ENCODE assay signal across 13 mouse cellular contexts in genomic region chr3:89584254-89584653, GRCm38 (mm10).
DNase-seq lines count a peak whose midpoint lies in the region; ATAC-seq lines count a peak whose summit lies in the region.
"Had no signal": no experiment of that assay in that cellular context is flagged by ENCODE, and none has a peak within 500 bp of the region (broad histone marks: within the 10 kb centered on the region; RNA-seq: fewer than 3 reads in every experiment).

No protein-coding gene starts in this region.

- no peaks in the 10 kb centered on the region for H3K9me3 ChIP-seq in hindbrain, embryonic 13.5 days
- no peaks in the 10 kb centered on the region for H3K9me3 ChIP-seq in hindbrain, embryonic 11.5 days (ENCODE audit: control insufficient read depth, low read length)
- H3K9me3 ChIP-seq in midbrain, embryonic 13.5 days, result no peaks in the 10 kb centered on the region
- H3K9me3 ChIP-seq in midbrain, embryonic 10.5 days (replicated peaks), result no peaks in the 10 kb centered on the region
- H3K9me3 ChIP-seq in hindbrain, embryonic 16.5 days (ENCODE audit: control insufficient read depth, low read length), result no peaks in the 10 kb centered on the region
- H3K9me3 ChIP-seq in neural tube, embryonic 15.5 days (replicated peaks), result no peaks in the 10 kb centered on the region
- H3K9me3 ChIP-seq: G1E; liver, embryonic 13.5 days had no signal

- peaks cover 57% of the 10 kb centered on the region for H3K4me1 ChIP-seq in hindbrain, embryonic 13.5 days (replicated peaks)
- H3K4me1 ChIP-seq in hindbrain, embryonic 11.5 days (replicated peaks; ENCODE audit: control insufficient read depth, insufficient read depth, low read length), result no peaks in the 10 kb centered on the region
- H3K4me1 ChIP-seq in midbrain, embryonic 13.5 days (replicated peaks), result peaks cover 37% of the 10 kb centered on the region
- H3K4me1 ChIP-seq in midbrain, embryonic 10.5 days, result peaks cover 30% of the 10 kb centered on the region
- H3K4me1 ChIP-seq in hindbrain, embryonic 16.5 days (ENCODE audit: control insufficient read depth, insufficient read depth, low read depth, low read length), result peaks cover 19% of the 10 kb centered on the region
- peaks cover 52% of the 10 kb centered on the region for H3K4me1 ChIP-seq in neural tube, embryonic 15.5 days

- no peak for DNase-seq in hindbrain, embryonic 11.5 days (ENCODE audit: low spot score)
- no peak for DNase-seq in midbrain, embryonic 10.5 days (ENCODE audit: low spot score)
- DNase-seq in spleen, adult 12 weeks (ENCODE audit: low spot score), result no peak
- DNase-seq: cerebellum, adult 8-10 months; liver, embryonic 13.5 days; thymus, postnatal 14 days had no signal

- H3K9ac ChIP-seq in hindbrain, embryonic 13.5 days, result no peak overlapping the region
- no peak overlapping the region for H3K9ac ChIP-seq in hindbrain, embryonic 11.5 days (ENCODE audit: low read depth, low read length)
- no peak overlapping the region for H3K9ac ChIP-seq in midbrain, embryonic 13.5 days (replicated peaks)
- H3K9ac ChIP-seq in hindbrain, embryonic 16.5 days (ENCODE audit: low read depth, low read length), result no peak overlapping the region
- H3K9ac ChIP-seq in neural tube, embryonic 15.5 days (replicated peaks), result no peak overlapping the region
- H3K9ac ChIP-seq: liver, embryonic 13.5 days had no signal

- no peak overlapping the region for H3K4me3 ChIP-seq in hindbrain, embryonic 13.5 days
- H3K4me3 ChIP-seq in hindbrain, embryonic 11.5 days (ENCODE audit: low read depth, low read length), result no peak overlapping the region
- H3K4me3 ChIP-seq in midbrain, embryonic 13.5 days (replicated peaks), result no peak overlapping the region
- no peak overlapping the region for H3K4me3 ChIP-seq in midbrain, embryonic 10.5 days
- H3K4me3 ChIP-seq in hindbrain, embryonic 16.5 days (ENCODE audit: low read length), result no peak overlapping the region
- no peak overlapping the region for H3K4me3 ChIP-seq in neural tube, embryonic 15.5 days (replicated peaks)
- H3K4me3 ChIP-seq: liver, embryonic 13.5 days had no signal

- no peak; the same call in 1 of the 2 replicates for ATAC-seq in hindbrain, embryonic 13.5 days (ENCODE audit: low FRiP score)
- no peak for ATAC-seq in hindbrain, embryonic 11.5 days (ENCODE audit: low FRiP score)
- no peak for ATAC-seq in midbrain, embryonic 13.5 days
- ATAC-seq in hindbrain, embryonic 16.5 days, result peak; percentile 53; the same call in 1 of the 2 replicates
- peak; percentile 61 for ATAC-seq in neural tube, embryonic 15.5 days (ENCODE audit: low FRiP score)
- ATAC-seq in frontal cortex, adult (ENCODE audit: low TSS enrichment), result no peak
- ATAC-seq: intestine, postnatal 0 days had no signal

- no peaks in the 10 kb centered on the region for H3K27me3 ChIP-seq in hindbrain, embryonic 13.5 days
- no peaks in the 10 kb centered on the region for H3K27me3 ChIP-seq in hindbrain, embryonic 11.5 days (ENCODE audit: control insufficient read depth, insufficient read depth, low read length)
- H3K27me3 ChIP-seq in midbrain, embryonic 13.5 days, result no peaks in the 10 kb centered on the region
- H3K27me3 ChIP-seq in midbrain, embryonic 10.5 days (ENCODE audit: low read depth, poor library complexity, severe bottlenecking), result no peaks in the 10 kb centered on the region
- H3K27me3 ChIP-seq in hindbrain, embryonic 16.5 days (replicated peaks; ENCODE audit: control insufficient read depth, insufficient read depth, low read length), result no peaks in the 10 kb centered on the region
- H3K27me3 ChIP-seq in neural tube, embryonic 15.5 days (replicated peaks), result no peaks in the 10 kb centered on the region

- peak overlapping the region; percentile 56 for H3K27ac ChIP-seq in hindbrain, embryonic 13.5 days
- H3K27ac ChIP-seq in hindbrain, embryonic 11.5 days (ENCODE audit: low read depth, low read length), result no peak overlapping the region
- peak overlapping the region; percentile 14; the same call in 1 of the 2 replicates for H3K27ac ChIP-seq in midbrain, embryonic 13.5 days
- H3K27ac ChIP-seq in midbrain, embryonic 10.5 days (replicated peaks), result no peak overlapping the region
- no peak overlapping the region for H3K27ac ChIP-seq in hindbrain, embryonic 16.5 days (ENCODE audit: low read depth, low read length)
- H3K27ac ChIP-seq in neural tube, embryonic 15.5 days (replicated peaks), result peak overlapping the region; percentile 68
- H3K27ac ChIP-seq: liver, embryonic 13.5 days had no signal

- WGBS in hindbrain, embryonic 13.5 days, result 62% methylated on average over 4 of the region's 4 CpGs
- 71% methylated on average over 4 of the region's 4 CpGs for WGBS in hindbrain, embryonic 11.5 days
- 79% methylated on average over 4 of the region's 4 CpGs for WGBS in midbrain, embryonic 13.5 days
- 85% methylated on average over 4 of the region's 4 CpGs for WGBS in midbrain, embryonic 10.5 days
- 46% methylated on average over 4 of the region's 4 CpGs for WGBS in hindbrain, embryonic 16.5 days
- 36% methylated on average over 4 of the region's 4 CpGs for WGBS in neural tube, embryonic 15.5 days

- no peak overlapping the region for H3K4me2 ChIP-seq in hindbrain, embryonic 13.5 days
- H3K4me2 ChIP-seq in hindbrain, embryonic 11.5 days (replicated peaks; ENCODE audit: low read depth, low read length), result no peak overlapping the region
- no peak overlapping the region for H3K4me2 ChIP-seq in midbrain, embryonic 13.5 days (replicated peaks)
- H3K4me2 ChIP-seq in hindbrain, embryonic 16.5 days (ENCODE audit: low read length), result no peak overlapping the region
- H3K4me2 ChIP-seq in neural tube, embryonic 15.5 days, result no peak overlapping the region
- H3K4me2 ChIP-seq: liver, embryonic 13.5 days had no signal

- H3K36me3 ChIP-seq in hindbrain, embryonic 13.5 days, result no peaks in the 10 kb centered on the region
- H3K36me3 ChIP-seq in hindbrain, embryonic 11.5 days (ENCODE audit: control insufficient read depth, insufficient read depth, low read length), result no peaks in the 10 kb centered on the region
- no peaks in the 10 kb centered on the region for H3K36me3 ChIP-seq in midbrain, embryonic 13.5 days
- H3K36me3 ChIP-seq in midbrain, embryonic 10.5 days, result no peaks in the 10 kb centered on the region
- H3K36me3 ChIP-seq in hindbrain, embryonic 16.5 days (ENCODE audit: control insufficient read depth, insufficient read depth, low read length), result no peaks in the 10 kb centered on the region
- H3K36me3 ChIP-seq in neural tube, embryonic 15.5 days, result no peaks in the 10 kb centered on the region
- H3K36me3 ChIP-seq: G1E; liver, embryonic 13.5 days had no signal

Comparison
In these comparisons a context has a peak if more than half of its experiments do, and no peak if none do; other contexts are left out.
1. ATAC-seq: peak in hindbrain, embryonic 16.5 days (single experiment) and neural tube, embryonic 15.5 days (single experiment); none in hindbrain, embryonic 13.5 days (single experiment), hindbrain, embryonic 11.5 days (single experiment), midbrain, embryonic 13.5 days (single experiment) and frontal cortex, adult (single experiment).
2. H3K27ac ChIP-seq: peak in hindbrain, embryonic 13.5 days (single experiment), midbrain, embryonic 13.5 days (single experiment) and neural tube, embryonic 15.5 days (single experiment); none in hindbrain, embryonic 11.5 days (single experiment), midbrain, embryonic 10.5 days (single experiment) and hindbrain, embryonic 16.5 days (single experiment).